Comparison of ENCODE assay signal across 8 mouse cellular contexts in the genomic region with DNA sequence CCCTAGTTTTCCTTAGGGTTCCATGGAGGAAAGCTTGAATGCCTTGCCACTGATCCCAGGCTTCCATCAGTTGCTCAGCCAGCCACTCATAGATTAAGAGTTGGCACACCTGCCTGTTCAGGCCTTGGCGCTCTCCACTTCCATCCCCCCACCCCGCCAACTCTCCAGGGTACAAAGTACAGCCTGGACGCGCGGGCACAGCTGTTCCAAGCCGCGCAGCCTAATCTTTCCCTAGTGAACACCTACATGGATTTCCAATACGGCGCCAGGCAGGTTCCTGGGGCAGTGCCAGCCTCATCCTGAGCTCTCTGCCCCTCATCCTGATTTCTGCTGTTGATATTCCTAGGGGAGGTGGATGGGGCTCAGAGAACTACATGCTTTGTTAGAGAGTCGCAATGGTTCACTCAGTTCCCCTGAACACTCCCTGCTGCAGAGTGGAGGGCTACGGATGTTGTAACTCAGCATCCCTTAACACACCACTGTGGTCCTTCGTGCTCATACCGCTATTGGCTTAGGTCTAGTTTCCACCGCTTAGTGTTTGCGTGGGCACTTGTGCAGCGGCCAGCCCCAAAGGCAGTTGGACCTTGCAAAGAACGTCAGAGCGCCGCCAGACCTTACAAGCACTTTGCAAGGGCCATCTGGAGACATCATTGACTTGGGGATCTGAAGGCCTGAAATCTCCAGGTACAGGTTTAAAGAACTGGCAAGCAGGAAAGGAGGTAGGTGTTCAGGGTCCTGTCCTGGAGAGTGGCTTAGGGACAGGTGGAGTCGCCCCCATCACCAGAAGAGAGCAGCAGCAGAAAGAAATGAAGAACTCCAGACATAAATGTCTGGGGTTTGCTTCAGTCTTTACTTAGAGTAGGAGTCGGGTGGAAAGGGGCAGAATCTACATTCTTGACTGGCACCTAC. TPM values are rescaled to one million over a fixed set of nuclear protein-coding genes. Genes with fewer than 3 reads are reported as not detected.
DNase-seq lines count a peak whose midpoint lies in the region; ATAC-seq and TF ChIP-seq lines count a peak whose summit lies in the region.

A gene (plus strand): TSS at position 610 of the 909 bp plus-strand sequence.

- peaks cover 10% of the 10 kb centered on the region; the same call in 1 of the 2 replicates for H3K27me3 ChIP-seq in hindbrain, postnatal 0 days (ENCODE audit: insufficient read depth, low read length)
- H3K27me3 ChIP-seq in limb, embryonic 12.5 days = peaks cover 45% of the 10 kb centered on the region

- peak within 1 kb of the TSS; percentile 41; the same call in 1 of the 2 replicates for H3K27ac ChIP-seq in hindbrain, postnatal 0 days
- H3K27ac ChIP-seq in limb, embryonic 12.5 days = no peak within 1 kb of the TSS

- H3K4me1 ChIP-seq in hindbrain, postnatal 0 days (ENCODE audit: insufficient read depth, low read length) = peaks cover 18% of the 10 kb centered on the region; the same call in 1 of the 2 replicates
- peaks cover 26% of the 10 kb centered on the region for H3K4me1 ChIP-seq in limb, embryonic 12.5 days (replicated peaks)

- 12% methylated on average over 21 of the region's 21 CpGs for WGBS in hindbrain, postnatal 0 days
- 18% methylated on average over 21 of the region's 21 CpGs for WGBS in limb, embryonic 12.5 days

- peak within 1 kb of the TSS; percentile 53 for H3K4me3 ChIP-seq in hindbrain, postnatal 0 days (ENCODE audit: low read length)
- H3K4me3 ChIP-seq in limb, embryonic 12.5 days (replicated peaks) = peak within 1 kb of the TSS; percentile 54

- ATAC-seq in hindbrain, postnatal 0 days = peak; percentile 13; the same call in 1 of the 2 replicates
- ATAC-seq in limb, embryonic 12.5 days (ENCODE audit: insufficient number of reproducible peaks, insufficient read depth, low FRiP score, low TSS enrichment, low read depth) = no peak

- peak; percentile 3 for DNase-seq in embryo, embryonic 9.5 days (ENCODE audit: extremely low spot score)
- no peak for DNase-seq in embryo, embryonic 10 days (ENCODE audit: low spot score)
- peak; percentile 55 for DNase-seq in brain, adult 2 months (ENCODE audit: low read depth, low spot score)
- DNase-seq in hindbrain, postnatal 0 days (ENCODE audit: low spot score) = peak; percentile 36
- DNase-seq in right cerebral cortex, postnatal 14 days = peak; percentile 21
- no peak for DNase-seq in spleen, postnatal 10 days (ENCODE audit: low spot score in 2 of 2)
- no peak for DNase-seq in natural killer cell, adult 2 months (ENCODE audit: low spot score in 2 of 2)

- H3K9me3 ChIP-seq in hindbrain, postnatal 0 days (ENCODE audit: low read length) = no peaks in the 10 kb centered on the region
- H3K9me3 ChIP-seq in limb, embryonic 12.5 days = no peaks in the 10 kb centered on the region

- no peaks in the 10 kb centered on the region for H3K36me3 ChIP-seq in hindbrain, postnatal 0 days (ENCODE audit: insufficient read depth, low read length)
- H3K36me3 ChIP-seq in limb, embryonic 12.5 days = no peaks in the 10 kb centered on the region

- H3K9ac ChIP-seq in hindbrain, postnatal 0 days (replicated peaks; ENCODE audit: low read length) = peak within 1 kb of the TSS; percentile 52
- H3K9ac ChIP-seq in limb, embryonic 12.5 days (replicated peaks) = peak within 1 kb of the TSS; percentile 49

- no peak for TF ChIP-seq CTCF in hindbrain, postnatal 0 days (IDR thresholded peaks at IDR 0.05; ENCODE audit: low read depth)

- peak within 1 kb of the TSS; percentile 89 for H3K4me2 ChIP-seq in hindbrain, postnatal 0 days (ENCODE audit: low read depth, low read length)
- H3K4me2 ChIP-seq in limb, embryonic 12.5 days = peak within 1 kb of the TSS; percentile 98

RNA-seq across cellular contexts. Expression of the gene that starts here (rescaled TPM):
- total RNA-seq in hindbrain, postnatal 0 days (2014; rRNA removed) = 46.8 and 49.1 TPM in 2 replicates
- 14.0 and 16.5 TPM in 2 replicates for polyA plus RNA-seq in hindbrain, postnatal 0 days (2015; fragmentation: Nextera tagmentation; extraction: Ambion mirVana)
- polyA plus RNA-seq in limb, embryonic 12.5 days (2016; fragmentation: Nextera tagmentation; extraction: Ambion mirVana) = 1.4 and 1.9 TPM in 2 replicates

Comparison
In these comparisons a context has a peak if more than half of its experiments do, and no peak if none do; other contexts are left out.
1. DNase-seq: peak in embryo, embryonic 9.5 days (single experiment), brain, adult 2 months (single experiment), hindbrain, postnatal 0 days (single experiment) and right cerebral cortex, postnatal 14 days (single experiment); none in embryo, embryonic 10 days (single experiment), spleen, postnatal 10 days (0 of 2) and natural killer cell, adult 2 months (0 of 2).